Mouse (Mus musculus): ENCODE measurements around the gene Dstyk. TPM values are rescaled to one million over a fixed set of nuclear protein-coding genes. Genes with fewer than 3 reads are reported as not detected.

Dstyk gene
- polyA plus RNA-seq, 1 experiment from 2014 or later = 12.5 TPM

DNA sequence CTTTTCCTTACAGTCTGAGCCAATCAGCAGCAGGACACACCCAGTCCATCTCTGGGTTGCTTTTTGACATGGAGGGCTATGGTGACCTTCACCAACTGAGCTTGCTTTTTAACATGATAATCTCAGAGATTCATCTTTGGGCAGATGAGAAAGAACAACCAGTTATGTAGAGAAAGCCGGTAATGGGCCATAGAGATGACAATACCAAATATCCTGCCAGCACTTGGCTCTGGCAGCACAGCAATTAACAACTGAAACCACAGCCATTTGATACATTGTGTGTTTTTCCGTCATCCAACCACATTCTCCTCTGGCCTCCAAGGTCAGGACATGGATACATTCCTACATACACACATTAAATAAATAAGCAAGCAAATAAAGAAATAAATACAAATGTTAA lies 53.7 kb downstream of the Dstyk start:
- Histone ChIP-seq H3K9ac (ENCODE audit: low read depth, low read length) (no peak overlapping the region), H3K27ac (no peak overlapping the region), H3K27me3 (ENCODE audit: insufficient read depth, low read length) (no peaks in the 10 kb centered on the region), H3K4me2 (ENCODE audit: low read length) (no peak overlapping the region), H3K36me3 (ENCODE audit: insufficient read depth, low read length) (0 out of 2 replicates have a peak, but pooled peaks cover 6% of the 10 kb centered on the region), H3K4me1 (replicated peaks; ENCODE audit: insufficient read depth, low read length) (no peaks in the 10 kb centered on the region), H3K9me3 (replicated peaks; ENCODE audit: low read length) (no peaks in the 10 kb centered on the region), H3K4me3 (replicated peaks; ENCODE audit: low read depth, low read length) (no peak overlapping the region)
- no peak for ATAC-seq (replicated peaks; ENCODE audit: low FRiP score, low read depth)
- no peak for DNase-seq (ENCODE audit: low spot score)
- no peak for TF ChIP-seq CTCF (IDR thresholded peaks at IDR 0.05; ENCODE audit: low read depth)
- WGBS = 78% methylated on average over 2 of the region's 2 CpGs

DNA sequence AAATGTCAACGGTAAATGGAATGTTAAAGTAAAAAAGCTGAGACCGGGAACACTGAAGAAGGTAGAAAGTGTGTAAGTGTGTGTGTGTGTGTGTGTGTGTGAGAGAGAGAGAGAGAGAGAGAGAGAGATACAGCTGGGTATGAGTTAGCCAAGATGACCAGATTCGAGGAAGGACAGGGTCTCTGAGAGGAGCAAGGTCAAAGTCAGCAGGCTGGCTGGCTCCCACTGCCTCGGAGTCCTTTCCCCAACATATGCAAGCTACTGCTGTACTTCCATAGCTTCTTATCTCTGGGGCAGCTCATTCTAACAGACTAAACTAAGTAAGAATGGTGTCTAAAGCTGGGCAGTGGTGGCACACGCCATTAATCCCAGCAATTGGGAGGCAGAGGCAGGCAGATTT lies 54.1 kb downstream of the Dstyk start:
- no peaks in the 10 kb centered on the region for H3K4me1 ChIP-seq (replicated peaks; ENCODE audit: insufficient read depth, low read length)
- H3K9me3 ChIP-seq (replicated peaks; ENCODE audit: low read length) = no peaks in the 10 kb centered on the region
- no peak for TF ChIP-seq CTCF (IDR thresholded peaks at IDR 0.05; ENCODE audit: low read depth)
- no peaks in the 10 kb centered on the region for H3K27me3 ChIP-seq (ENCODE audit: insufficient read depth, low read length)
- no peak overlapping the region for H3K4me2 ChIP-seq (ENCODE audit: low read length)
- H3K36me3 ChIP-seq (ENCODE audit: insufficient read depth, low read length) = 0 out of 2 replicates have a peak, but pooled peaks cover 5% of the 10 kb centered on the region
- 95% methylated on average over 5 of the region's 5 CpGs for WGBS
- DNase-seq (ENCODE audit: low spot score) (no peak), ATAC-seq (replicated peaks; ENCODE audit: low FRiP score, low read depth) (no peak)
- no peak overlapping the region for H3K9ac ChIP-seq (ENCODE audit: low read depth, low read length)
- H3K4me3 ChIP-seq (replicated peaks; ENCODE audit: low read depth, low read length) = no peak overlapping the region
- no peak overlapping the region for H3K27ac ChIP-seq

GRCm38 (mm10) chr1:132472537-132472936 lies 55.2 kb downstream of the Dstyk start:
- H3K4me1 ChIP-seq (replicated peaks; ENCODE audit: insufficient read depth, low read length) = no peaks in the 10 kb centered on the region
- no peak overlapping the region for H3K9ac ChIP-seq (ENCODE audit: low read depth, low read length)
- no peak overlapping the region for H3K27ac ChIP-seq
- DNase-seq (ENCODE audit: low spot score) (peak; percentile 49), ATAC-seq (replicated peaks; ENCODE audit: low FRiP score, low read depth) (no peak)
- H3K4me3 ChIP-seq (replicated peaks; ENCODE audit: low read depth, low read length) = no peak overlapping the region
- 61% methylated on average over 5 of the region's 5 CpGs for WGBS
- no peak overlapping the region for H3K4me2 ChIP-seq (ENCODE audit: low read length)
- no peaks in the 10 kb centered on the region for H3K27me3 ChIP-seq (ENCODE audit: insufficient read depth, low read length)
- no peaks in the 10 kb centered on the region for H3K36me3 ChIP-seq (ENCODE audit: insufficient read depth, low read length)
- TF ChIP-seq CTCF (IDR thresholded peaks at IDR 0.05; ENCODE audit: low read depth) = peak; percentile 64
- H3K9me3 ChIP-seq (replicated peaks; ENCODE audit: low read length) = no peaks in the 10 kb centered on the region

- no peak overlapping the region for H3K9ac ChIP-seq (ENCODE audit: low read depth, low read length)
- no peak overlapping the region for H3K4me2 ChIP-seq (ENCODE audit: low read length)
- DNase-seq (ENCODE audit: low spot score) (no peak), ATAC-seq (replicated peaks; ENCODE audit: low FRiP score, low read depth) (no peak)
- no peak overlapping the region for H3K4me3 ChIP-seq (replicated peaks; ENCODE audit: low read depth, low read length)
- H3K36me3 ChIP-seq (ENCODE audit: insufficient read depth, low read length) = no peaks in the 10 kb centered on the region
- H3K27ac ChIP-seq = no peak overlapping the region
- H3K9me3 ChIP-seq (replicated peaks; ENCODE audit: low read length) = no peaks in the 10 kb centered on the region
- TF ChIP-seq CTCF (IDR thresholded peaks at IDR 0.05; ENCODE audit: low read depth) = no peak
- 83% methylated on average over 1 of the region's 1 CpGs for WGBS
- H3K4me1 ChIP-seq (replicated peaks; ENCODE audit: insufficient read depth, low read length) = peaks cover 7% of the 10 kb centered on the region; the same call in 1 of the 2 replicates
- H3K27me3 ChIP-seq (ENCODE audit: insufficient read depth, low read length) = no peaks in the 10 kb centered on the region
Measured at GRCm38 (mm10) chr1:132474496-132474895, 57.1 kb downstream of the Dstyk start.

DNA sequence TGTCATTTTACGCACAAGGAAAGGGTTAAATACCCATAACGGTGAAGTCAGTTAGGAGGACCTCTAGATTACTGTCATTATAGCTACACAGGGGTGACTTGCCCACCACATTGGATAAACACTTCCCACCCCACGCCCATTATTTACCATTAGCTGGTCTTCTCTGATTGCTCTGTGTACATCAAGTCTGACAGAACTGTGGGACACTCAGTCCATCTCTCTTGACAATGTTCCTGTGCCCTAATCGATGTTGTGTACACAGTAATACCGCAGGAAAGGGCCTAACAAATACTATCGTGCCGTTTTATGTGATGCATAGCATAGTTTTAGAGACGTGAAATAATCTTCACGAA lies 59.2 kb downstream of the Dstyk start:
- H3K4me2 ChIP-seq (ENCODE audit: low read length) = peak overlapping the region; percentile 84
- no peak for DNase-seq (ENCODE audit: low spot score)
- peak overlapping the region; percentile 90 for H3K9ac ChIP-seq (ENCODE audit: low read depth, low read length)
- no peaks in the 10 kb centered on the region for H3K9me3 ChIP-seq (replicated peaks; ENCODE audit: low read length)
- peak; percentile 39; the same call in 1 of the 2 replicates for ATAC-seq (replicated peaks; ENCODE audit: low FRiP score, low read depth)
- H3K27me3 ChIP-seq (ENCODE audit: insufficient read depth, low read length) = no peaks in the 10 kb centered on the region
- no peaks in the 10 kb centered on the region for H3K36me3 ChIP-seq (ENCODE audit: insufficient read depth, low read length)
- peaks cover 7% of the 10 kb centered on the region; the same call in 1 of the 2 replicates for H3K4me1 ChIP-seq (replicated peaks; ENCODE audit: insufficient read depth, low read length)
- 5% methylated on average over 9 of the region's 9 CpGs for WGBS
- H3K4me3 ChIP-seq (replicated peaks; ENCODE audit: low read depth, low read length) = peak overlapping the region; percentile 95
- H3K27ac ChIP-seq = peak overlapping the region; percentile 83; the same call in 1 of the 2 replicates
- no peak for TF ChIP-seq CTCF (IDR thresholded peaks at IDR 0.05; ENCODE audit: low read depth)

GRCm38 (mm10) chr1:132476928-132477691 lies 59.8 kb downstream of the Dstyk start, which contains the start of gene Rbbp5:
TSS of gene Rbbp5 (plus strand) at chr1:132477365.
- peak within 1 kb of the TSS; percentile 95 for H3K4me3 ChIP-seq (replicated peaks; ENCODE audit: low read depth, low read length)
- DNase-seq (ENCODE audit: low spot score) = peak; percentile 96
- under 1% methylated on average over 43 of the region's 43 CpGs for WGBS

More at GRCm38 (mm10) chr1:132476928-132477691, 59.8 kb downstream of the Dstyk start, which contains the start of gene Rbbp5:
- peaks cover 7% of the 10 kb centered on the region; the same call in 1 of the 2 replicates for H3K4me1 ChIP-seq (replicated peaks; ENCODE audit: insufficient read depth, low read length)
- peak; percentile 83 for ATAC-seq (replicated peaks; ENCODE audit: low FRiP score, low read depth)
- peak within 1 kb of the TSS; percentile 83 for H3K27ac ChIP-seq
- H3K27me3 ChIP-seq (ENCODE audit: insufficient read depth, low read length) = no peaks in the 10 kb centered on the region
- peak within 1 kb of the TSS; percentile 84 for H3K4me2 ChIP-seq (ENCODE audit: low read length)
- TF ChIP-seq CTCF (IDR thresholded peaks at IDR 0.05; ENCODE audit: low read depth) = peak; percentile 20; the same call in 1 of the 2 replicates
- H3K9me3 ChIP-seq (replicated peaks; ENCODE audit: low read length) = no peaks in the 10 kb centered on the region
- peak within 1 kb of the TSS; percentile 90 for H3K9ac ChIP-seq (ENCODE audit: low read depth, low read length)
- no peaks in the 10 kb centered on the region for H3K36me3 ChIP-seq (ENCODE audit: insufficient read depth, low read length)

Data from kidney, postnatal 0 days (tissue).